Comparison of ENCODE assay signal across 14 mouse cellular contexts in genomic region chr9:24773171-24773570, GRCm38 (mm10). TPM values are rescaled to one million over a fixed set of nuclear protein-coding genes. Genes with fewer than 3 reads are reported as not detected.
DNase-seq lines count a peak whose midpoint lies in the region; ATAC-seq and TF ChIP-seq lines count a peak whose summit lies in the region.
"Had no signal": no experiment of that assay in that cellular context is flagged by ENCODE, and none has a peak within 500 bp of the region (broad histone marks: within the 10 kb centered on the region; RNA-seq: fewer than 3 reads in every experiment).

No protein-coding gene starts in this region.

- ATAC-seq in hindbrain, postnatal 0 days: no peak
- no peak for ATAC-seq in cerebellum, adult (ENCODE audit: insufficient number of reproducible peaks, low FRiP score, low TSS enrichment)

- WGBS in hindbrain, embryonic 10.5 days: 1% methylated on average over 9 of the region's 9 CpGs
- 5% methylated on average over 9 of the region's 9 CpGs for WGBS in hindbrain, postnatal 0 days

- no peak for TF ChIP-seq CTCF in hindbrain, postnatal 0 days (IDR thresholded peaks at IDR 0.05; ENCODE audit: low read depth)

- H3K4me1 ChIP-seq in hindbrain, embryonic 10.5 days (replicated peaks): peaks cover 39% of the 10 kb centered on the region
- H3K4me1 ChIP-seq in hindbrain, postnatal 0 days (ENCODE audit: insufficient read depth, low read length): no peaks in the 10 kb centered on the region

- H3K27me3 ChIP-seq in hindbrain, embryonic 10.5 days (ENCODE audit: insufficient read depth, poor library complexity, severe bottlenecking): peaks cover 100% of the 10 kb centered on the region
- H3K27me3 ChIP-seq in hindbrain, postnatal 0 days (ENCODE audit: insufficient read depth, low read length): peaks cover 92% of the 10 kb centered on the region

- H3K36me3 ChIP-seq in hindbrain, embryonic 10.5 days: no peaks in the 10 kb centered on the region
- no peaks in the 10 kb centered on the region for H3K36me3 ChIP-seq in hindbrain, postnatal 0 days (ENCODE audit: insufficient read depth, low read length)
- H3K36me3 ChIP-seq: G1E had no signal

- no peak overlapping the region for H3K27ac ChIP-seq in hindbrain, embryonic 10.5 days
- no peak overlapping the region for H3K27ac ChIP-seq in hindbrain, postnatal 0 days
- H3K27ac ChIP-seq: layer of hippocampus, adult 2 months had no signal

- H3K9ac ChIP-seq in hindbrain, postnatal 0 days (replicated peaks; ENCODE audit: low read length): no peak overlapping the region

- no peak overlapping the region for H3K4me2 ChIP-seq in hindbrain, postnatal 0 days (ENCODE audit: low read depth, low read length)

- peak; percentile 33 for DNase-seq in embryo, embryonic 10.5 days (ENCODE audit: low spot score)
- DNase-seq in embryo, embryonic 10 days (ENCODE audit: low spot score): no peak
- no peak for DNase-seq in hindbrain, embryonic 10.5 days (ENCODE audit: low spot score)
- no peak for DNase-seq in hindbrain, postnatal 0 days (ENCODE audit: low spot score)
- peak; percentile 21 for DNase-seq in retina, embryonic 14.5 days (ENCODE audit: low spot score)
- no peak for DNase-seq in retina, postnatal 1 day
- no peak for DNase-seq in frontal cortex, postnatal 10 days (ENCODE audit: low spot score in 2 of 2)
- DNase-seq: cerebellum, postnatal 36 days; thymus, adult 18-20 months had no signal

- no peaks in the 10 kb centered on the region for H3K9me3 ChIP-seq in hindbrain, embryonic 10.5 days
- H3K9me3 ChIP-seq in hindbrain, postnatal 0 days (ENCODE audit: low read length): no peaks in the 10 kb centered on the region
- H3K9me3 ChIP-seq: G1E had no signal

- peak overlapping the region; percentile 51 for H3K4me3 ChIP-seq in hindbrain, embryonic 10.5 days
- H3K4me3 ChIP-seq in hindbrain, postnatal 0 days (ENCODE audit: low read length): no peak overlapping the region
- H3K4me3 ChIP-seq: layer of hippocampus, adult 2 months had no signal

RNA-seq across cellular contexts. Expression of gene Tbx20, which starts 0.9 kb away (rescaled TPM):
- polyA plus RNA-seq in hindbrain, embryonic 10.5 days (2016; fragmentation: Nextera tagmentation; extraction: Ambion mirVana): 3.3 and 4.3 TPM in 2 replicates
- total RNA-seq in hindbrain, postnatal 0 days (2014; rRNA removed): 2.2 and 2.9 TPM in 2 replicates
- polyA plus RNA-seq in hindbrain, postnatal 0 days (2015; fragmentation: Nextera tagmentation; extraction: Ambion mirVana): 0.35 and 0.40 TPM in 2 replicates
- total RNA-seq: hematopoietic stem cell, adult 5-6 weeks; layer of hippocampus, adult 2 months; megakaryocyte-erythroid progenitor cell, adult 5-6 weeks had no signal
- polyA plus RNA-seq: G1E had no signal

Comparison
In these comparisons a context has a peak if more than half of its experiments do, and no peak if none do; other contexts are left out.
1. DNase-seq: peak in embryo, embryonic 10.5 days (single experiment) and retina, embryonic 14.5 days (single experiment); none in embryo, embryonic 10 days (single experiment), hindbrain, embryonic 10.5 days (single experiment), hindbrain, postnatal 0 days (single experiment), retina, postnatal 1 day (single experiment) and frontal cortex, postnatal 10 days (0 of 2).